ENCODE assay signal across 9 mouse cellular contexts in the genomic region with DNA sequence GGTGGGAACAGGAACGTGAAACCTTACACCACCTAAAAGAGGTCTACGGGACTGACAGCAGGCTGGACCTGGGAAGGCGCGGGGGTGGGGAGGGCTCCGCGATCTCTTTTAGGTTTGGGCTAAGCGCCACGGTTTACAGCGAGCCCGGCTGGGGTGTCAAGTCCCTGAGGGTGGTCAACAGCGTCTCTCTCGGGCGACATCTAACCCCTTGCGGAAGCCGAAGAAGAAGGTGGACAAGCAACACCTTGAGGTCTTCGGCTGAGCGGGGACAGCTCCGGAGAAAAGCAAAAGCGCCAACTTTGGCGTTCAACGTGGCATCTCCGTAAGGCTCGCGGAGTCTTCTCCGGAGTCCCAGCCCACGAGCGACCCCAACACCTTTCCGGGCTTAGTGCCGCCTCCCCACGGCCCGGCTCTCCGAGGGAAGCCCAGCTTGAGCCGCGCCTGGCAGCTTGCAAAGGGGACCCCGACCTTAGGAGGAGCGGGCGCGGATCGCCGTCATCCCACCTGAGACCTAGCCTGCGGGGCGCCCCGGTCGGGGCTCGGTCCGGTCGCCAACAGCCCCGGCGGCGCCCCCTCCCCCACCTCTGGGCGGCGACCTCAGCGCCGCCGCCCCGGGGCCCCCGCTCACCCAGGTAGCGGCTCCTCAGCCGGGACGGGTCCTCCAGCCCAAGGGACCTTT. TPM values are rescaled to one million over a fixed set of nuclear protein-coding genes. Genes with fewer than 3 reads are reported as not detected.
DNase-seq lines count a peak whose midpoint lies in the region; ATAC-seq and TF ChIP-seq lines count a peak whose summit lies in the region.
"Had no signal": no experiment of that assay in that cellular context is flagged by ENCODE, and none has a peak within 500 bp of the region (broad histone marks: within the 10 kb centered on the region; RNA-seq: fewer than 3 reads in every experiment).

No protein-coding gene starts in this region.

- peak; percentile 73 for DNase-seq in MEL (ENCODE audit: low read depth, low spot score)
- peak; percentile 70 to 72 for DNase-seq in cerebellum, adult 2 months
- peak; percentile 50 for DNase-seq in hindbrain, embryonic 10.5 days (ENCODE audit: low spot score)
- peak; percentile 36 to 43 for DNase-seq in layer of hippocampus, postnatal 14 days (ENCODE audit: low spot score in 2 of 2)
- peak; percentile 73 for DNase-seq in lung, postnatal 0 days (ENCODE audit: low spot score)
- DNase-seq in ovary, postnatal 36 days (ENCODE audit: low spot score), result peak; percentile 61
- peak; percentile 41 to 59 for DNase-seq in urinary bladder, adult 18-20 months (ENCODE audit: low spot score in 2 of 2)

- under 1% methylated on average over 60 of the region's 60 CpGs for WGBS in cerebellum, adult 2 months
- under 1% methylated on average over 60 of the region's 60 CpGs for WGBS in forebrain, embryonic 16.5 days
- under 1% methylated on average over 60 of the region's 60 CpGs for WGBS in hindbrain, embryonic 10.5 days
- under 1% methylated on average over 59 of the region's 60 CpGs for WGBS in lung, postnatal 0 days

- no peak for TF ChIP-seq POLR2A in MEL (IDR thresholded peaks at IDR 0.05; ENCODE audit: control insufficient read depth in 1 of 2, insufficient read depth in 1 of 2, low read depth in 1 of 2, low read length in 2 of 2, poor library complexity in 1 of 2)
- TF ChIP-seq POLR2A in cerebellum, adult 2 months (IDR thresholded peaks at IDR 0.05; ENCODE audit: borderline replicate concordance, insufficient read depth, low read length), result no peak

- peak overlapping the region; percentile 93 to 96 for H3K4me3 ChIP-seq in MEL (ENCODE audit: control insufficient read depth in 1 of 2, insufficient read depth in 1 of 2, low read depth in 2 of 2, low read length in 2 of 2)
- H3K4me3 ChIP-seq in cerebellum, adult 2 months (replicated peaks; ENCODE audit: insufficient read depth, low read depth, low read length), result peak overlapping the region; percentile 92
- H3K4me3 ChIP-seq in forebrain, embryonic 16.5 days (replicated peaks; ENCODE audit: low read length), result peak overlapping the region; percentile 88
- H3K4me3 ChIP-seq in hindbrain, embryonic 10.5 days, result peak overlapping the region; percentile 92
- H3K4me3 ChIP-seq in lung, postnatal 0 days (ENCODE audit: low read depth, low read length), result peak overlapping the region; percentile 96

- peaks cover 40% of the 10 kb centered on the region for H3K79me2 ChIP-seq in MEL (ENCODE audit: control insufficient read depth, insufficient read depth, low read length, poor library complexity)

- peak overlapping the region; percentile 98 for H3K4me2 ChIP-seq in forebrain, embryonic 16.5 days (ENCODE audit: low read length)
- H3K4me2 ChIP-seq in lung, postnatal 0 days (replicated peaks; ENCODE audit: low read depth, low read length), result peak overlapping the region; percentile 86

- TF ChIP-seq RAD21 in MEL (IDR thresholded peaks at IDR 0.05; ENCODE audit: low read depth, low read length), result no peak

- H3K36me3 ChIP-seq in MEL (ENCODE audit: control insufficient read depth in 1 of 2, insufficient read depth in 2 of 2, low read length in 2 of 2), result peaks cover 0 to 13% of the 10 kb centered on the region in 2 experiments; a peak in 2 of 4 replicates
- no peaks in the 10 kb centered on the region for H3K36me3 ChIP-seq in forebrain, embryonic 16.5 days (ENCODE audit: control insufficient read depth, insufficient read depth)
- H3K36me3 ChIP-seq in hindbrain, embryonic 10.5 days, result no peaks in the 10 kb centered on the region
- H3K36me3 ChIP-seq in lung, postnatal 0 days (ENCODE audit: insufficient read depth, low read length), result no peaks in the 10 kb centered on the region

- peaks cover 7 to 10% of the 10 kb centered on the region in 2 experiments for H3K4me1 ChIP-seq in MEL (ENCODE audit: control insufficient read depth in 1 of 2, insufficient read depth in 2 of 2, low read length in 2 of 2)
- H3K4me1 ChIP-seq in cerebellum, adult 2 months (ENCODE audit: control insufficient read depth, insufficient read depth, low read length), result no peaks in the 10 kb centered on the region
- H3K4me1 ChIP-seq in forebrain, embryonic 16.5 days (replicated peaks; ENCODE audit: control insufficient read depth, insufficient read depth, low read length), result peaks cover 14% of the 10 kb centered on the region
- peaks cover 15% of the 10 kb centered on the region for H3K4me1 ChIP-seq in hindbrain, embryonic 10.5 days (replicated peaks)
- peaks cover under 1% of the 10 kb centered on the region; the same call in 1 of the 2 replicates for H3K4me1 ChIP-seq in lung, postnatal 0 days (ENCODE audit: insufficient read depth, low read depth, low read length)

- no peaks in the 10 kb centered on the region for H3K9me3 ChIP-seq in MEL (replicated peaks; ENCODE audit: insufficient read depth, low read length)
- H3K9me3 ChIP-seq in forebrain, embryonic 16.5 days (ENCODE audit: control insufficient read depth, low read length), result no peaks in the 10 kb centered on the region
- no peaks in the 10 kb centered on the region for H3K9me3 ChIP-seq in hindbrain, embryonic 10.5 days
- no peaks in the 10 kb centered on the region for H3K9me3 ChIP-seq in lung, postnatal 0 days (ENCODE audit: low read length)

- no peaks in the 10 kb centered on the region for H3K27me3 ChIP-seq in MEL (ENCODE audit: control insufficient read depth in 1 of 2, insufficient read depth in 2 of 2, low read length in 2 of 2)
- no peaks in the 10 kb centered on the region for H3K27me3 ChIP-seq in cerebellum, adult 2 months (ENCODE audit: control insufficient read depth, insufficient read depth, low read length)
- H3K27me3 ChIP-seq in forebrain, embryonic 16.5 days (replicated peaks; ENCODE audit: control insufficient read depth, insufficient read depth, low read length), result no peaks in the 10 kb centered on the region
- no peaks in the 10 kb centered on the region for H3K27me3 ChIP-seq in hindbrain, embryonic 10.5 days (ENCODE audit: insufficient read depth, poor library complexity, severe bottlenecking)
- no peaks in the 10 kb centered on the region for H3K27me3 ChIP-seq in lung, postnatal 0 days (replicated peaks; ENCODE audit: insufficient read depth, low read length)

- H3K27ac ChIP-seq in MEL (ENCODE audit: control insufficient read depth, low read depth, low read length), result peak overlapping the region; percentile 49
- peak overlapping the region; percentile 44 for H3K27ac ChIP-seq in cerebellum, adult 2 months (ENCODE audit: insufficient read depth, low read length)
- H3K27ac ChIP-seq in forebrain, embryonic 16.5 days (ENCODE audit: low read length), result peak overlapping the region; percentile 97
- H3K27ac ChIP-seq in hindbrain, embryonic 10.5 days, result peak overlapping the region; percentile 94
- H3K27ac ChIP-seq in lung, postnatal 0 days (ENCODE audit: low read length), result peak overlapping the region; percentile 97

- H3K9ac ChIP-seq in MEL (ENCODE audit: control insufficient read depth, low read depth, low read length, poor library complexity, severe bottlenecking), result peak overlapping the region; percentile 93
- H3K9ac ChIP-seq in forebrain, embryonic 16.5 days (replicated peaks; ENCODE audit: low read depth, low read length), result peak overlapping the region; percentile 90
- H3K9ac ChIP-seq in lung, postnatal 0 days (replicated peaks; ENCODE audit: low read depth), result peak overlapping the region; percentile 86

- TF ChIP-seq CTCF in MEL (IDR thresholded peaks at IDR 0.05 in 2 of 3, conservative IDR thresholded peaks at IDR 0.05 in 1 of 3; ENCODE audit: control insufficient read depth in 1 of 3, insufficient read depth in 1 of 3, low read depth in 2 of 3, low read length in 3 of 3, poor library complexity in 1 of 3, severe bottlenecking in 1 of 3), result no peak
- TF ChIP-seq CTCF in cerebellum, adult 2 months (IDR thresholded peaks at IDR 0.05; ENCODE audit: borderline replicate concordance, insufficient read depth, low read depth, low read length), result no peak
- TF ChIP-seq CTCF in lung, postnatal 0 days (IDR thresholded peaks at IDR 0.05), result no peak

- ATAC-seq in forebrain, embryonic 16.5 days, result no peak
- peak; percentile 0; the same call in 1 of the 2 replicates for ATAC-seq in lung, postnatal 0 days

- no peak for TF ChIP-seq EP300 in MEL (IDR thresholded peaks at IDR 0.05; ENCODE audit: low read depth in 1 of 2, low read length in 2 of 2)
- no peak for TF ChIP-seq EP300 in lung, postnatal 0 days (IDR thresholded peaks at IDR 0.05)

TF ChIP-seq in MEL, 35 proteins besides CTCF, POLR2A, EP300 and RAD21 (continues in another document):
- no peak for TF ChIP-seq USF2 (IDR thresholded peaks at IDR 0.05; ENCODE audit: borderline replicate concordance in 1 of 2, insufficient read depth in 1 of 2, low read depth in 1 of 2, low read length in 2 of 2)
- TF ChIP-seq POLR2AphosphoS5 (IDR thresholded peaks at IDR 0.05; ENCODE audit: borderline replicate concordance, low read depth, low read length), result no peak
- TF ChIP-seq ELF1 (IDR thresholded peaks at IDR 0.05; ENCODE audit: low read depth, low read length), result no peak

RNA-seq across cellular contexts. Expression of gene Dcaf6, which starts 0.6 kb away (rescaled TPM):
- total RNA-seq in MEL (2012; rRNA removed), result 8.2 and 8.9 TPM in 2 replicates
- 10 to 100 TPM in 1 of 2 experiments, not detected in 1; 17.1 TPM for polyA plus RNA-seq in MEL (2012; ENCODE audit: insufficient read depth in 1 of 2, insufficient read length in 2 of 2, low read depth in 1 of 2, low replicate concordance in 2 of 2, missing spikeins in 1 of 2)
- 46.6 and 47.7 TPM in 2 replicates for polyA plus RNA-seq in cerebellum, adult 2 months (2012; rRNA removed)
- 17.4 and 17.5 TPM in 2 replicates for polyA plus RNA-seq in forebrain, embryonic 16.5 days (2015; fragmentation: Nextera tagmentation; extraction: Ambion mirVana)
- 6.4 and 6.6 TPM in 2 replicates for polyA plus RNA-seq in hindbrain, embryonic 10.5 days (2016; fragmentation: Nextera tagmentation; extraction: Ambion mirVana)
- total RNA-seq in layer of hippocampus, postnatal 14 days (2021), result 10 to 100 TPM; 78.1 to 91.7 TPM
- 22.2 and 22.3 TPM in 2 replicates for polyA plus RNA-seq in lung, postnatal 0 days (2015; fragmentation: Nextera tagmentation; extraction: Ambion mirVana)

RNA-seq across cellular contexts. Expression of gene Mpc2, which starts 0.8 kb away (rescaled TPM):
- 54.0 and 57.0 TPM in 2 replicates for total RNA-seq in MEL (2012; rRNA removed)
- polyA plus RNA-seq in MEL (2012; ENCODE audit: insufficient read depth in 1 of 2, insufficient read length in 2 of 2, low read depth in 1 of 2, low replicate concordance in 2 of 2, missing spikeins in 1 of 2), result 10 to 100 TPM in 1 of 2 experiments, not detected in 1; 51.3 TPM
- 176 and 187 TPM in 2 replicates for polyA plus RNA-seq in cerebellum, adult 2 months (2012; rRNA removed)
- 162 TPM in 2 replicates for polyA plus RNA-seq in forebrain, embryonic 16.5 days (2015; fragmentation: Nextera tagmentation; extraction: Ambion mirVana)
- 87.5 and 119 TPM in 2 replicates for polyA plus RNA-seq in hindbrain, embryonic 10.5 days (2016; fragmentation: Nextera tagmentation; extraction: Ambion mirVana)
- total RNA-seq in layer of hippocampus, postnatal 14 days (2021), result 100 to 1,000 TPM; 122 to 131 TPM
- 225 and 235 TPM in 2 replicates for polyA plus RNA-seq in lung, postnatal 0 days (2015; fragmentation: Nextera tagmentation; extraction: Ambion mirVana)

RNA-seq across cellular contexts. Expression of gene Adcy10, which starts 25.3 kb away (rescaled TPM):
- not detected in 2 replicates for total RNA-seq in MEL (2012; rRNA removed)
- polyA plus RNA-seq in MEL (2012; ENCODE audit: insufficient read depth in 1 of 2, insufficient read length in 2 of 2, low read depth in 1 of 2, low replicate concordance in 2 of 2, missing spikeins in 1 of 2), result not detected
- polyA plus RNA-seq in cerebellum, adult 2 months (2012; rRNA removed), result 0.22 and 0.28 TPM in 2 replicates
- polyA plus RNA-seq in forebrain, embryonic 16.5 days (2015; fragmentation: Nextera tagmentation; extraction: Ambion mirVana), result 0.22 and 0.29 TPM in 2 replicates
- polyA plus RNA-seq in hindbrain, embryonic 10.5 days (2016; fragmentation: Nextera tagmentation; extraction: Ambion mirVana), result 0.07 TPM in 1 of 2 replicates, not detected in the other
- total RNA-seq in layer of hippocampus, postnatal 14 days (2021), result under 1 TPM; 0.41 to 0.48 TPM
- polyA plus RNA-seq in lung, postnatal 0 days (2015; fragmentation: Nextera tagmentation; extraction: Ambion mirVana), result not detected in 2 replicates
- polyA plus RNA-seq: large intestine, adult 2 months had no signal

Comparison
In these comparisons a context has a peak if more than half of its experiments do, and no peak if none do; other contexts are left out.
1. H3K27ac ChIP-seq: peak in every context shown above with its lines; median percentile 97 in forebrain, embryonic 16.5 days; 97 in lung, postnatal 0 days; 94 in hindbrain, embryonic 10.5 days; 49 in MEL; 44 in cerebellum, adult 2 months.